Mouse (Mus musculus): ENCODE results near the gene Itgb8. TPM values are rescaled to one million over a fixed set of nuclear protein-coding genes. Genes with fewer than 3 reads are reported as not detected.

Gene Itgb8
- polyA plus RNA-seq, 1 experiment from 2014 or later: 4.4 TPM

DNA sequence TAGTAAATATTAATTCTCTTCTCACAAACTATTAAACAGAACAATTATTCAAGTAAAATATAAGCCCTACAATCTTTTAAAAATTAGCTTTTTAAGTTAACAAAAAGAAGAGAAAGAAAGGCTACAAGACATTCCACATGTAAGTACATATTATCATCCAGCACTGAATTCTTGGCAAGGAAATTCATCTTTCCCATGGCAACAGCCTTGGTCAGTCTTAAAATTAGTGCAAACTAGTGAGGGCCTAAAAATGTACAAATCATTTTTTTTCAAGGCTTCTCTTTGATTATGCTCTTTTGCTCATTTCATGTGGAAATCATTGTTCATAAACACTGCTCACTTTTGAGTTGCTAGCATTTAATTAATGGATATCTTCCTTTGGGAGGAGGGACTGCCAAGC, 77.8 kb downstream of the Itgb8 start:
- no peaks in the 10 kb centered on the region for H3K4me1 ChIP-seq (ENCODE audit: control insufficient read depth in 2 of 2, insufficient read depth in 2 of 2, low read length in 2 of 2)
- H3K36me3 ChIP-seq (ENCODE audit: control insufficient read depth, insufficient read depth, low read length): 0 out of 2 replicates have a peak, but pooled peaks cover 6% of the 10 kb centered on the region
- no peak overlapping the region for H3K27ac ChIP-seq (replicated peaks in 1 of 2; ENCODE audit: control insufficient read depth in 1 of 2, insufficient read depth in 1 of 2, low read depth in 2 of 2, low read length in 2 of 2)
- no peak overlapping the region for H3K4me3 ChIP-seq (ENCODE audit: control insufficient read depth in 1 of 2, insufficient read depth in 1 of 2, low read depth in 1 of 2, low read length in 2 of 2)
- H3K9ac ChIP-seq (ENCODE audit: low read length): no peak overlapping the region
- H3K9me3 ChIP-seq (ENCODE audit: control insufficient read depth, low read length): no peaks in the 10 kb centered on the region
- ATAC-seq (ENCODE audit: insufficient number of reproducible peaks, insufficient read depth, low FRiP score, low read depth): no peak
- H3K27me3 ChIP-seq (ENCODE audit: control insufficient read depth, insufficient read depth, low read length): no peaks in the 10 kb centered on the region
- no peak overlapping the region for H3K4me2 ChIP-seq (ENCODE audit: low read length)

DNA sequence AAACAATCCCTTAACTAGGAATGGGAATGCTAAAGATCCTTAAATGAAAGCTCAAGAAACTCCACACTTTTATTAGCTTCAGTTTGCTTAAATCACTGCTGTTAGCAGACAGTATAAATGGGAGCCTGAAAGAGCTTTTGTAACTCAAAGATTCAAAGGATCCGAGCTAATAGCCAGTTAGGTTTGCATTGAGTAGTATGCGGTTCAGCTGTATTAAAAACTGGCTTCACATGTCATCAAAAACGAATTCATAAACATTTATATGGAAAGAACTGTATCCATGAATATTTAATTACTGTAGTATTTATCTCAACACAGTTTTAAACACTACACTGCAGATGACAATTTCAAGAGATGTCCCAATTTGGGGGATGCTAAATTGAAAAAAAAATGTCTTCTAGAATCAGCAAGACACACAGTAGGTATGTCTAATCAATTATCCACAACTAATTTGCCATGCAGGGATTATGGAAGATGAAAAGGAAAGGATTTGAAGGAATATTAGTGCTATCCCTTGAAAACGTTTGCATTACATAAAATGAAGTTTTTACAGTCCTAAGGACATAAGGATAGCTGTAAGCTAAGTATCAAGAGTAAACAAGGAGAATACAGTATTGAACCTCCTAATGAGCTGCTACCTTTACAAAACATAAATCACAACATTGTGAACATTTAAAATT, 79.2 kb downstream of the Itgb8 start:
- no peak overlapping the region for H3K4me3 ChIP-seq (ENCODE audit: control insufficient read depth in 1 of 2, insufficient read depth in 1 of 2, low read depth in 1 of 2, low read length in 2 of 2)
- H3K27me3 ChIP-seq (ENCODE audit: control insufficient read depth, insufficient read depth, low read length): no peaks in the 10 kb centered on the region
- H3K4me2 ChIP-seq (ENCODE audit: low read length): no peak overlapping the region
- no peak for ATAC-seq (ENCODE audit: insufficient number of reproducible peaks, insufficient read depth, low FRiP score, low read depth)
- H3K36me3 ChIP-seq (ENCODE audit: control insufficient read depth, insufficient read depth, low read length): 0 out of 2 replicates have a peak, but pooled peaks cover 5% of the 10 kb centered on the region
- no peaks in the 10 kb centered on the region for H3K9me3 ChIP-seq (ENCODE audit: control insufficient read depth, low read length)
- no peaks in the 10 kb centered on the region for H3K4me1 ChIP-seq (ENCODE audit: control insufficient read depth in 2 of 2, insufficient read depth in 2 of 2, low read length in 2 of 2)
- H3K27ac ChIP-seq (replicated peaks in 1 of 2; ENCODE audit: control insufficient read depth in 1 of 2, insufficient read depth in 1 of 2, low read depth in 2 of 2, low read length in 2 of 2): no peak overlapping the region
- WGBS: 64% methylated on average over 4 of the region's 4 CpGs
- no peak overlapping the region for H3K9ac ChIP-seq (ENCODE audit: low read length)

DNA sequence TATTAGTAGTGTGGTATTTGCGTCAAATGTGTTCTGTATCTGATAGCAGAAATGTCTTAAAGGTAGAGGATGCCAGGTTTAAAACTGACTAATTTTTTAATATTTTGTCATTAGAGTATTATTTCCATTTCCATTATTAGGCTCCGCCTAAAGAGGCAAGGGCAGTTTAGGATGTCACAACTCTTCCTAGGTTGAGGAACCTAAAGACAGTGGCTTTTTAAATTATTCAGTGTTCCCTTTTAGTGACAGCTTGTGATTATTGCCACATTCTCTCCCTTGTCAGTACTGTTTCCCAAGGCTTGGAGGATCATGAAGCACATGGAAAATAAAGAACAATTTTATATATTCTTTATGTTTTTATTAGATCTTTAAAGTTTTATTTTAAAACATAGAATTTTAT, 80.9 kb downstream of the Itgb8 start:
- Histone ChIP-seq H3K9ac (ENCODE audit: low read length) (no peak overlapping the region), H3K36me3 (ENCODE audit: control insufficient read depth, insufficient read depth, low read length) (0 out of 2 replicates have a peak, but pooled peaks cover 3% of the 10 kb centered on the region), H3K27ac (replicated peaks in 1 of 2; ENCODE audit: control insufficient read depth in 1 of 2, insufficient read depth in 1 of 2, low read depth in 2 of 2, low read length in 2 of 2) (no peak overlapping the region), H3K4me2 (ENCODE audit: low read length) (no peak overlapping the region), H3K4me1 (ENCODE audit: control insufficient read depth in 2 of 2, insufficient read depth in 2 of 2, low read length in 2 of 2) (no peaks in the 10 kb centered on the region), H3K9me3 (ENCODE audit: control insufficient read depth, low read length) (no peaks in the 10 kb centered on the region), H3K27me3 (ENCODE audit: control insufficient read depth, insufficient read depth, low read length) (no peaks in the 10 kb centered on the region), H3K4me3 (ENCODE audit: control insufficient read depth in 1 of 2, insufficient read depth in 1 of 2, low read depth in 1 of 2, low read length in 2 of 2) (no peak overlapping the region)
- ATAC-seq (ENCODE audit: insufficient number of reproducible peaks, insufficient read depth, low FRiP score, low read depth): no peak
- WGBS: 92% methylated on average over 2 of the region's 2 CpGs

DNA sequence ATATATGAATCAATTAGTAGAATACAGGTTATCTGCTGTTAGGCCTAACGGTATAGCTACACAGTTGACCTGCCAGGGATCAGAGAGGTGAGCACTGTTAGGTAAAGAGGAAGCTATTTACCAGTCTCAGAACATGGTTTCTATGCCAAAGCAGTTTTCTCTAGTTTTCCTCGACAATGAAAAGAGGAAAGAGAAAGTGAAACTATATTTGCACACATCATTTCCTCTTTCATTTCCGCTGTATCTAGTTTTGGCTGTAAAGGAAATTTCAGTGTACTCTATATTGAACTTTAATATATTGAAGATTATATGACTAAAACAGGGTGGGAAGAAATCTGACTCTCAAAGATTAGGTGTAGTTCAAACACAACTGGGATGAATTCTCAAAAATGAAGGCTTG, 81.5 kb downstream of the Itgb8 start:
- H3K36me3 ChIP-seq (ENCODE audit: control insufficient read depth, insufficient read depth, low read length): no peaks in the 10 kb centered on the region
- no peak overlapping the region for H3K27ac ChIP-seq (replicated peaks in 1 of 2; ENCODE audit: control insufficient read depth in 1 of 2, insufficient read depth in 1 of 2, low read depth in 2 of 2, low read length in 2 of 2)
- no peaks in the 10 kb centered on the region for H3K4me1 ChIP-seq (ENCODE audit: control insufficient read depth in 2 of 2, insufficient read depth in 2 of 2, low read length in 2 of 2)
- ATAC-seq (ENCODE audit: insufficient number of reproducible peaks, insufficient read depth, low FRiP score, low read depth): no peak
- no peak overlapping the region for H3K4me2 ChIP-seq (ENCODE audit: low read length)
- H3K27me3 ChIP-seq (ENCODE audit: control insufficient read depth, insufficient read depth, low read length): no peaks in the 10 kb centered on the region
- H3K9me3 ChIP-seq (ENCODE audit: control insufficient read depth, low read length): no peaks in the 10 kb centered on the region
- 77% methylated on average over 3 of the region's 3 CpGs for WGBS
- H3K9ac ChIP-seq (ENCODE audit: low read length): no peak overlapping the region
- no peak overlapping the region for H3K4me3 ChIP-seq (ENCODE audit: control insufficient read depth in 1 of 2, insufficient read depth in 1 of 2, low read depth in 1 of 2, low read length in 2 of 2)

DNA sequence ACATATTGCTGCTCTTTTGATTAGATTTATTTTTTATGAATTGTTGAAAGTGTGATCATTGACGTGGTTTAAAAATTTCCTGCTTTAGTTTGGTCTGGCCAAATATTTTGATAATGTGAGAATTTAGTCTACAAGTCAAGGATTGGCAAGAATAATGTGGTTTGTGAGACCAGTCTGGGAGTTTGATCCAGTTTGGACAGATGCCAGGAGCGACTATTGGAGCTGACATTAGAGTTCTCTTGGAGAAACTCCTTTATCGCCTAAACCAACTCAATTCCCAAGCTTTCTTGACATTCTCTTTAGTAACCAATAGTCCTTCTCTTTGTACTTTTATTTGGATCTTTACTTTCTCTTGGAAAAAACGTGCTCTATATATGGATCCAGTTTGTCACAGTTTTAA, 83.0 kb downstream of the Itgb8 start:
- H3K4me2 ChIP-seq (ENCODE audit: low read length): no peak overlapping the region
- no peaks in the 10 kb centered on the region for H3K27me3 ChIP-seq (ENCODE audit: control insufficient read depth, insufficient read depth, low read length)
- ATAC-seq (ENCODE audit: insufficient number of reproducible peaks, insufficient read depth, low FRiP score, low read depth): no peak
- no peak overlapping the region for H3K27ac ChIP-seq (replicated peaks in 1 of 2; ENCODE audit: control insufficient read depth in 1 of 2, insufficient read depth in 1 of 2, low read depth in 2 of 2, low read length in 2 of 2)
- H3K4me1 ChIP-seq (ENCODE audit: control insufficient read depth in 2 of 2, insufficient read depth in 2 of 2, low read length in 2 of 2): no peaks in the 10 kb centered on the region
- H3K9me3 ChIP-seq (ENCODE audit: control insufficient read depth, low read length): no peaks in the 10 kb centered on the region
- no peak overlapping the region for H3K9ac ChIP-seq (ENCODE audit: low read length)
- no peaks in the 10 kb centered on the region for H3K36me3 ChIP-seq (ENCODE audit: control insufficient read depth, insufficient read depth, low read length)
- no peak overlapping the region for H3K4me3 ChIP-seq (ENCODE audit: control insufficient read depth in 1 of 2, insufficient read depth in 1 of 2, low read depth in 1 of 2, low read length in 2 of 2)
- 67% methylated on average over 4 of the region's 4 CpGs for whole genome bisulfite sequencing

DNA sequence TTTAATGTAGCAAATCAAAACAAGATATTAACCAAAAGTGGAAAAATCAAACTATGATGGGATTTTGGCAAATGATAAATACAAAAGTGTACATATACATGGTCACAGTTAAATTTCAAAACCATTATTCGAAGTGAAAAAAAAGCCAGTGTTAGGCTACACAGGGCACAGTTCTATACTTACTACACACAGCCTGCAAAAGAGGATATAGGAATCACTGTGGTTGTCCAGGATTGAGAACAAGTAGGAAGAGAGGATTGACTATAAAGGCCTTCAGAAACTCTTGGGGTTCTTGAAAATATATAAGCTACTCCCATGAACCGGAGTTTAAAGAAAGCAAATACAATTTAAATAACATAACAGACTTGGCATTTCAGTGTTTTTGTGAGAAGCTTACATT, 87.6 kb downstream of the Itgb8 start:
- H3K36me3 ChIP-seq (ENCODE audit: control insufficient read depth, insufficient read depth, low read length): no peaks in the 10 kb centered on the region

DNA sequence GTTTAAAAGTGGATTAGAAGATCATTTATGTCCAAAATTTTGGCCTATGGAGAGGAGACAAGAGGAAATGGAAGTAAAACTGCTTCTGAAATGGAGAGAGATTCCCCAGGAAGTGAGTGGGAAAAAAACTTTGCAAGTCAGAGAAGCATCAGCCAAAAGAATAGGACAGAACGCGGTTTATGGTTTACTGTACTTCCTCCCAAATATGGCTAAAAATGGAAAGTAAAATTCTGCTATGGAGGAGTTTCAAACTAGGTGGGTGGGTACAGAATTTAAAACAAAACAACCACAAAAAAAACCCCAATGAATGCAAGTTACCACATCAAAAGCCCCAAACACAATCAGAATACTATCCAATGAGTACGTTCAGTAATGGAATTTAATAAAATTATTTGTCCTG, 90.8 kb downstream of the Itgb8 start:
- Histone ChIP-seq H3K9ac (ENCODE audit: low read length) (no peak overlapping the region), H3K27me3 (ENCODE audit: control insufficient read depth, insufficient read depth, low read length) (no peaks in the 10 kb centered on the region), H3K4me3 (ENCODE audit: control insufficient read depth in 1 of 2, insufficient read depth in 1 of 2, low read depth in 1 of 2, low read length in 2 of 2) (no peak overlapping the region), H3K27ac (replicated peaks in 1 of 2; ENCODE audit: control insufficient read depth in 1 of 2, insufficient read depth in 1 of 2, low read depth in 2 of 2, low read length in 2 of 2) (no peak overlapping the region), H3K9me3 (ENCODE audit: control insufficient read depth, low read length) (no peaks in the 10 kb centered on the region), H3K4me1 (ENCODE audit: control insufficient read depth in 2 of 2, insufficient read depth in 2 of 2, low read length in 2 of 2) (no peaks in the 10 kb centered on the region), H3K36me3 (ENCODE audit: control insufficient read depth, insufficient read depth, low read length) (no peaks in the 10 kb centered on the region), H3K4me2 (ENCODE audit: low read length) (no peak overlapping the region)
- no peak for ATAC-seq (ENCODE audit: insufficient number of reproducible peaks, insufficient read depth, low FRiP score, low read depth)
- 86% methylated on average over 3 of the region's 3 CpGs for WGBS

More for the DNA sequence above, 87.6 kb downstream of the Itgb8 start:
- ATAC-seq (ENCODE audit: insufficient number of reproducible peaks, insufficient read depth, low FRiP score, low read depth): no peak
- Histone ChIP-seq H3K9me3 (ENCODE audit: control insufficient read depth, low read length) (no peaks in the 10 kb centered on the region), H3K9ac (ENCODE audit: low read length) (no peak overlapping the region), H3K4me3 (ENCODE audit: control insufficient read depth in 1 of 2, insufficient read depth in 1 of 2, low read depth in 1 of 2, low read length in 2 of 2) (no peak overlapping the region), H3K4me2 (ENCODE audit: low read length) (no peak overlapping the region), H3K27ac (replicated peaks in 1 of 2; ENCODE audit: control insufficient read depth in 1 of 2, insufficient read depth in 1 of 2, low read depth in 2 of 2, low read length in 2 of 2) (no peak overlapping the region), H3K4me1 (ENCODE audit: control insufficient read depth in 2 of 2, insufficient read depth in 2 of 2, low read length in 2 of 2) (no peaks in the 10 kb centered on the region), H3K27me3 (ENCODE audit: control insufficient read depth, insufficient read depth, low read length) (no peaks in the 10 kb centered on the region)
- WGBS: 91% methylated on average over 2 of the region's 2 CpGs

DNA sequence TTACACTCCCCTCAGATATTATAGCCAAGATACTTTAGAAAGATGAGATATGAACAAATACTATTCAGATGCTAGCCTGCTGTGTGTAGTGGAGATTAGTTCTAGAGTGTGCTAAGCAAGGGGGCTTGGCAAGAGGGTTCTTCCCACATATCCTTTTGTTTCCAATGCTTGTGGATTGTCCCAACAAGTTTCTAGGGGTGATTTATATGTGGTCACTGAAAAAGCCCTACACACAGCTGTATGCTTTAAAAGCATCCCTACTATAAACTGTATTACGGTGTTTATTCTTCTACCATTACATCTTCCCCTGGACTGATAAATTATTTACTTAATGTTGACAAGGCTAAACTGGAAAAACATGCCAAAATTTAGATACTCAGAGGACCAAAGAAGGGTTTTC, 92.6 kb downstream of the Itgb8 start:
- ATAC-seq (ENCODE audit: insufficient number of reproducible peaks, insufficient read depth, low FRiP score, low read depth): no peak
- Histone ChIP-seq H3K4me2 (ENCODE audit: low read length) (no peak overlapping the region), H3K9ac (ENCODE audit: low read length) (no peak overlapping the region), H3K4me3 (ENCODE audit: control insufficient read depth in 1 of 2, insufficient read depth in 1 of 2, low read depth in 1 of 2, low read length in 2 of 2) (no peak overlapping the region), H3K27ac (replicated peaks in 1 of 2; ENCODE audit: control insufficient read depth in 1 of 2, insufficient read depth in 1 of 2, low read depth in 2 of 2, low read length in 2 of 2) (no peak overlapping the region), H3K4me1 (ENCODE audit: control insufficient read depth in 2 of 2, insufficient read depth in 2 of 2, low read length in 2 of 2) (no peaks in the 10 kb centered on the region), H3K9me3 (ENCODE audit: control insufficient read depth, low read length) (no peaks in the 10 kb centered on the region), H3K36me3 (ENCODE audit: control insufficient read depth, insufficient read depth, low read length) (no peaks in the 10 kb centered on the region), H3K27me3 (ENCODE audit: control insufficient read depth, insufficient read depth, low read length) (no peaks in the 10 kb centered on the region)
- 95% methylated on average over 1 of the region's 1 CpGs for WGBS

Data from heart, embryonic 14.5 days (tissue).